Comparison of ENCODE assay signal across 12 mouse cellular contexts in genomic region chr19:50087277-50087676, GRCm38 (mm10).
DNase-seq lines count a peak whose midpoint lies in the region; ATAC-seq lines count a peak whose summit lies in the region.
"Had no signal": no experiment of that assay in that cellular context is flagged by ENCODE, and none has a peak within 500 bp of the region (broad histone marks: within the 10 kb centered on the region; RNA-seq: fewer than 3 reads in every experiment).

No protein-coding gene starts in this region.

- H3K4me1 ChIP-seq in midbrain, embryonic 12.5 days = peaks cover 3% of the 10 kb centered on the region; the same call in 1 of the 2 replicates
- H3K4me1 ChIP-seq: limb, embryonic 13.5 days; lung, embryonic 15.5 days had no signal

- ATAC-seq in midbrain, embryonic 12.5 days (ENCODE audit: low FRiP score, low read depth) = no peak
- ATAC-seq in erythroblast, adult 5-6 weeks (replicated peaks; ENCODE audit: low FRiP score, poor library complexity, severe bottlenecking) = no peak
- no peak for ATAC-seq in megakaryocyte-erythroid progenitor cell, adult 5-6 weeks (replicated peaks; ENCODE audit: low FRiP score, low TSS enrichment, poor library complexity, severe bottlenecking)
- ATAC-seq: Patski had no signal

- peak; percentile 23 for DNase-seq in embryo, embryonic 10.5 days (ENCODE audit: low spot score)
- no peak for DNase-seq in embryo, embryonic 10 days (ENCODE audit: low spot score)
- peak; percentile 19 to 50 for DNase-seq in right cerebral cortex, postnatal 10 days (ENCODE audit: low spot score in 2 of 2)
- no peak for DNase-seq in right cerebral cortex, postnatal 14 days
- DNase-seq in adrenal gland, postnatal 10 days = no peak

- no peak overlapping the region for H3K4me3 ChIP-seq in midbrain, embryonic 12.5 days
- H3K4me3 ChIP-seq: limb, embryonic 13.5 days; lung, embryonic 15.5 days had no signal

- peaks cover 8% of the 10 kb centered on the region; the same call in 1 of the 2 replicates for H3K27me3 ChIP-seq in midbrain, embryonic 12.5 days
- H3K27me3 ChIP-seq: limb, embryonic 13.5 days; lung, embryonic 15.5 days had no signal

- no peak overlapping the region for H3K9ac ChIP-seq in midbrain, embryonic 12.5 days (replicated peaks)
- H3K9ac ChIP-seq: limb, embryonic 13.5 days; lung, embryonic 15.5 days had no signal

- no peaks in the 10 kb centered on the region for H3K9me3 ChIP-seq in midbrain, embryonic 12.5 days
- H3K9me3 ChIP-seq: limb, embryonic 13.5 days; lung, embryonic 15.5 days had no signal

- no peak overlapping the region for H3K27ac ChIP-seq in midbrain, embryonic 12.5 days (replicated peaks)
- H3K27ac ChIP-seq: limb, embryonic 13.5 days; lung, embryonic 15.5 days had no signal

- WGBS in midbrain, embryonic 12.5 days = 15% methylated on average over 6 of the region's 6 CpGs

- H3K4me2 ChIP-seq in midbrain, embryonic 12.5 days (replicated peaks) = peak overlapping the region; percentile 24; the same call in 1 of the 2 replicates
- H3K4me2 ChIP-seq: heart, embryonic 11.5 days; limb, embryonic 13.5 days; lung, embryonic 15.5 days had no signal

- no peaks in the 10 kb centered on the region for H3K36me3 ChIP-seq in midbrain, embryonic 12.5 days
- H3K36me3 ChIP-seq: limb, embryonic 13.5 days; lung, embryonic 15.5 days had no signal

Comparison
In these comparisons a context has a peak if more than half of its experiments do, and no peak if none do; other contexts are left out.
1. DNase-seq: peak in embryo, embryonic 10.5 days (single experiment) and right cerebral cortex, postnatal 10 days (2 of 2); none in embryo, embryonic 10 days (single experiment), right cerebral cortex, postnatal 14 days (single experiment) and adrenal gland, postnatal 10 days (single experiment).